Comparison of ENCODE assay signal across 24 mouse cellular contexts in genomic region chr14:31784975-31785374, GRCm38 (mm10). TPM values are rescaled to one million over a fixed set of nuclear protein-coding genes. Genes with fewer than 3 reads are reported as not detected.
A peak's percentile ranks its signal among the peaks of the same experiment; 100 is the strongest.
DNase-seq lines count a peak whose midpoint lies in the region; ATAC-seq and TF ChIP-seq lines count a peak whose summit lies in the region.
"Had no signal": no experiment of that assay in that cellular context is flagged by ENCODE, and none has a peak within 500 bp of the region (broad histone marks: within the 10 kb centered on the region; RNA-seq: fewer than 3 reads in every experiment).

No protein-coding gene starts in this region.

- peak overlapping the region; percentile 2 for H3K4me2 ChIP-seq in liver, embryonic 12.5 days
- H3K4me2 ChIP-seq in liver, embryonic 14.5 days (ENCODE audit: low read depth): peak overlapping the region; percentile 18; the same call in 1 of the 2 replicates
- H3K4me2 ChIP-seq in hindbrain, embryonic 11.5 days (replicated peaks; ENCODE audit: low read depth, low read length): no peak overlapping the region
- H3K4me2 ChIP-seq: embryonic facial prominence, embryonic 12.5 days; forebrain, embryonic 13.5 days; forebrain, embryonic 15.5 days had no signal

- H3K4me3 ChIP-seq in gastrocnemius, adult 2 months: no peak overlapping the region
- no peak overlapping the region for H3K4me3 ChIP-seq in liver, embryonic 12.5 days
- peak overlapping the region in 1 of 2 experiments; percentile 16; a peak in 1 of 4 replicates for H3K4me3 ChIP-seq in MEL (ENCODE audit: control insufficient read depth in 1 of 2, insufficient read depth in 1 of 2, low read depth in 2 of 2, low read length in 2 of 2)
- no peak overlapping the region for H3K4me3 ChIP-seq in liver, embryonic 14.5 days (ENCODE audit: insufficient read depth in 1 of 2, low read depth in 2 of 2, low read length in 2 of 2)
- H3K4me3 ChIP-seq in hindbrain, embryonic 11.5 days (ENCODE audit: low read depth, low read length): no peak overlapping the region
- H3K4me3 ChIP-seq: embryonic facial prominence, embryonic 10.5 days; embryonic facial prominence, embryonic 12.5 days; forebrain, embryonic 13.5 days; forebrain, embryonic 15.5 days had no signal

- peak overlapping the region; percentile 65 for H3K27ac ChIP-seq in gastrocnemius, adult 2 months
- no peak overlapping the region for H3K27ac ChIP-seq in liver, embryonic 12.5 days
- H3K27ac ChIP-seq in MEL (ENCODE audit: control insufficient read depth, low read depth, low read length): peak overlapping the region; percentile 41
- H3K27ac ChIP-seq in liver, embryonic 14.5 days: no peak overlapping the region
- no peak overlapping the region for H3K27ac ChIP-seq in hindbrain, embryonic 11.5 days (ENCODE audit: low read depth, low read length)
- H3K27ac ChIP-seq: embryonic facial prominence, embryonic 10.5 days; embryonic facial prominence, embryonic 12.5 days; forebrain, embryonic 13.5 days; forebrain, embryonic 15.5 days had no signal

- no peaks in the 10 kb centered on the region for H3K36me3 ChIP-seq in liver, embryonic 12.5 days
- H3K36me3 ChIP-seq in MEL (ENCODE audit: control insufficient read depth in 1 of 2, insufficient read depth in 2 of 2, low read length in 2 of 2): peaks cover 0 to 32% of the 10 kb centered on the region in 2 experiments; a peak in 2 of 4 replicates
- no peaks in the 10 kb centered on the region for H3K36me3 ChIP-seq in liver, embryonic 14.5 days (replicated peaks; ENCODE audit: control insufficient read depth, insufficient read depth, low read depth)
- no peaks in the 10 kb centered on the region for H3K36me3 ChIP-seq in hindbrain, embryonic 11.5 days (ENCODE audit: control insufficient read depth, insufficient read depth, low read length)
- H3K36me3 ChIP-seq: embryonic facial prominence, embryonic 12.5 days; forebrain, embryonic 15.5 days had no signal

- peaks cover 35% of the 10 kb centered on the region for H3K79me2 ChIP-seq in MEL (ENCODE audit: control insufficient read depth, insufficient read depth, low read length, poor library complexity)

- no peaks in the 10 kb centered on the region for H3K27me3 ChIP-seq in liver, embryonic 12.5 days (replicated peaks)
- H3K27me3 ChIP-seq in MEL (ENCODE audit: control insufficient read depth in 1 of 2, insufficient read depth in 2 of 2, low read length in 2 of 2): no peaks in the 10 kb centered on the region
- no peaks in the 10 kb centered on the region for H3K27me3 ChIP-seq in liver, embryonic 14.5 days (ENCODE audit: control insufficient read depth, insufficient read depth, low read length)
- no peaks in the 10 kb centered on the region for H3K27me3 ChIP-seq in hindbrain, embryonic 11.5 days (ENCODE audit: control insufficient read depth, insufficient read depth, low read length)
- H3K27me3 ChIP-seq: CH12.LX; embryonic facial prominence, embryonic 12.5 days; forebrain, embryonic 13.5 days; forebrain, embryonic 15.5 days had no signal

- H3K9me3 ChIP-seq in liver, embryonic 12.5 days (replicated peaks): no peaks in the 10 kb centered on the region
- no peaks in the 10 kb centered on the region for H3K9me3 ChIP-seq in MEL (replicated peaks; ENCODE audit: insufficient read depth, low read length)
- H3K9me3 ChIP-seq in liver, embryonic 14.5 days (ENCODE audit: control insufficient read depth, low read length): no peaks in the 10 kb centered on the region
- H3K9me3 ChIP-seq in hindbrain, embryonic 11.5 days (ENCODE audit: control insufficient read depth, low read length): no peaks in the 10 kb centered on the region
- H3K9me3 ChIP-seq: embryonic facial prominence, embryonic 10.5 days; embryonic facial prominence, embryonic 12.5 days; forebrain, embryonic 13.5 days; forebrain, embryonic 15.5 days; G1E had no signal

- intact Hi-C loops in gastrocnemius, adult 2 months (cut with DNase I): no loop called here
- intact Hi-C loops in gastrocnemius, postnatal 14 days (cut with DNase I; ENCODE audit: low total_unique reads): loop anchor here (5.0 kb wide), 1 partner anchor 133 kb away; no protein-coding TSS in a partner anchor

- TF ChIP-seq CTCF in gastrocnemius, adult 2 months (IDR thresholded peaks at IDR 0.05): no peak
- no peak for TF ChIP-seq CTCF in MEL (IDR thresholded peaks at IDR 0.05 in 2 of 3, conservative IDR thresholded peaks at IDR 0.05 in 1 of 3; ENCODE audit: control insufficient read depth in 1 of 3, insufficient read depth in 1 of 3, low read depth in 2 of 3, low read length in 3 of 3, poor library complexity in 1 of 3, severe bottlenecking in 1 of 3)
- TF ChIP-seq CTCF in liver, embryonic 14.5 days (IDR thresholded peaks at IDR 0.05; ENCODE audit: low read depth): no peak

- peak; percentile 58; the same call in 1 of the 2 replicates for ATAC-seq in liver, embryonic 12.5 days
- no peak for ATAC-seq in liver, embryonic 14.5 days (ENCODE audit: insufficient read depth)
- no peak for ATAC-seq in hindbrain, embryonic 11.5 days (ENCODE audit: low FRiP score)
- ATAC-seq: CD4-positive, CD25-positive, alpha-beta regulatory T cell, adult 4 months; forebrain, embryonic 13.5 days; forebrain, embryonic 15.5 days had no signal

- 55% methylated on average over 5 of the region's 5 CpGs for WGBS in liver, embryonic 12.5 days (ENCODE audit: insufficient replicate concordance)
- WGBS in liver, embryonic 14.5 days (ENCODE audit: insufficient replicate concordance): 53% methylated on average over 5 of the region's 5 CpGs
- WGBS in hindbrain, embryonic 11.5 days: 91% methylated on average over 5 of the region's 5 CpGs

- no peak for TF ChIP-seq EP300 in MEL (IDR thresholded peaks at IDR 0.05; ENCODE audit: low read depth in 1 of 2, low read length in 2 of 2)
- no peak for TF ChIP-seq EP300 in liver, embryonic 14.5 days (IDR thresholded peaks at IDR 0.05; ENCODE audit: low read depth)

- no peak overlapping the region for H3K9ac ChIP-seq in liver, embryonic 12.5 days
- H3K9ac ChIP-seq in MEL (ENCODE audit: control insufficient read depth, low read depth, low read length, poor library complexity, severe bottlenecking): peak overlapping the region; percentile 47; the same call in 1 of the 2 replicates
- H3K9ac ChIP-seq in liver, embryonic 14.5 days (replicated peaks): no peak overlapping the region
- H3K9ac ChIP-seq in hindbrain, embryonic 11.5 days (ENCODE audit: low read depth, low read length): no peak overlapping the region
- H3K9ac ChIP-seq: embryonic facial prominence, embryonic 12.5 days; forebrain, embryonic 13.5 days; forebrain, embryonic 15.5 days had no signal

- TF ChIP-seq RAD21 in MEL (IDR thresholded peaks at IDR 0.05; ENCODE audit: low read depth, low read length): no peak

- no peak for TF ChIP-seq POLR2A in MEL (IDR thresholded peaks at IDR 0.05; ENCODE audit: control insufficient read depth in 1 of 2, insufficient read depth in 1 of 2, low read depth in 1 of 2, low read length in 2 of 2, poor library complexity in 1 of 2)

- H3K4me1 ChIP-seq in liver, embryonic 12.5 days: peaks cover 40% of the 10 kb centered on the region
- H3K4me1 ChIP-seq in MEL (ENCODE audit: control insufficient read depth in 1 of 2, insufficient read depth in 2 of 2, low read length in 2 of 2): peaks cover 13 to 29% of the 10 kb centered on the region in 2 experiments
- peaks cover 16 to 18% of the 10 kb centered on the region in 2 experiments for H3K4me1 ChIP-seq in liver, embryonic 14.5 days (replicated peaks; ENCODE audit: control insufficient read depth in 2 of 2, insufficient read depth in 2 of 2, low read length in 1 of 2)
- H3K4me1 ChIP-seq in hindbrain, embryonic 11.5 days (replicated peaks; ENCODE audit: control insufficient read depth, insufficient read depth, low read length): no peaks in the 10 kb centered on the region; the same call in 1 of the 2 replicates

- no peak for DNase-seq in gastrocnemius, adult 2 months
- no peak for DNase-seq in gastrocnemius, postnatal 14 days
- DNase-seq in liver (no peak), MEL (ENCODE audit: low read depth, low spot score) (no peak)
- DNase-seq in liver, embryonic 14.5 days (ENCODE audit: low read depth in 3 of 3, low spot score in 3 of 3): no peak
- no peak for DNase-seq in hindbrain, embryonic 11.5 days (ENCODE audit: low spot score)
- no peak for DNase-seq in ovary, postnatal 14 days (ENCODE audit: low spot score)
- DNase-seq: adrenal gland, adult 8-10 months; adrenal gland, postnatal 14 days; adrenal gland, postnatal 36 days; B cell, adult 2 months; cerebellum, adult 11-12 months; cerebellum, adult 2 months; cerebellum, adult 9-10 months; cerebellum, postnatal 10 days; cerebellum, postnatal 25 days had no signal

TF ChIP-seq in MEL, 35 proteins besides CTCF, POLR2A, EP300 and RAD21:
- TF ChIP-seq USF2 (IDR thresholded peaks at IDR 0.05; ENCODE audit: borderline replicate concordance in 1 of 2, insufficient read depth in 1 of 2, low read depth in 1 of 2, low read length in 2 of 2): no peak
- 0 out of 2 replicates have a peak, but pooled peaks have one; percentile 16 for TF ChIP-seq USF1 (IDR thresholded peaks at IDR 0.05; ENCODE audit: low read depth, low read length)
- TF ChIP-seq ETS1 (IDR thresholded peaks at IDR 0.05; ENCODE audit: low read depth, low read length): no peak
- TF ChIP-seq ZKSCAN1 (IDR thresholded peaks at IDR 0.05; ENCODE audit: low read depth, low read length): no peak
- no peak for TF ChIP-seq BHLHE40 (IDR thresholded peaks at IDR 0.05; ENCODE audit: borderline replicate concordance, low read depth, low read length)

RNA-seq across cellular contexts. Expression of gene Ankrd28, which starts 45.5 kb away (rescaled TPM):
- 10 to 100 TPM; 41.3 to 51.4 TPM for total RNA-seq in gastrocnemius, adult 2 months (2021)
- 10 to 100 TPM; 35.8 to 38.4 TPM for total RNA-seq in gastrocnemius, postnatal 14 days (2021)
- polyA plus RNA-seq in liver, embryonic 12.5 days (2016; fragmentation: Nextera tagmentation; extraction: Ambion mirVana): 6.2 and 6.6 TPM in 2 replicates
- total RNA-seq in MEL (2012; rRNA removed): 32.5 and 33.2 TPM in 2 replicates
- polyA plus RNA-seq in MEL (2012; ENCODE audit: insufficient read depth in 1 of 2, insufficient read length in 2 of 2, low read depth in 1 of 2, low replicate concordance in 2 of 2, missing spikeins in 1 of 2): 10 to 100 TPM; 38.8 to 41.2 TPM
- 3.4 and 4.8 TPM in 2 replicates for polyA plus RNA-seq in liver, embryonic 14.5 days (2012; rRNA removed)
- 3.1 and 3.8 TPM in 2 replicates for polyA plus RNA-seq in liver, embryonic 14.5 days (2014; fragmentation: Nextera tagmentation; extraction: Ambion mirVana)
- polyA plus RNA-seq in hindbrain, embryonic 11.5 days (2014; fragmentation: Nextera tagmentation; extraction: Ambion mirVana): 10.2 and 10.5 TPM in 2 replicates

Comparison
In these comparisons a context has a peak if more than half of its experiments do, and no peak if none do; other contexts are left out.
1. H3K27ac ChIP-seq: peak in gastrocnemius, adult 2 months (single experiment) and MEL (single experiment); none in liver, embryonic 12.5 days (single experiment), liver, embryonic 14.5 days (single experiment) and hindbrain, embryonic 11.5 days (single experiment).